Mouse (Mus musculus) heart, postnatal 0 days (tissue): ENCODE measurements at regions not wholly inside any gene's neighbourhood (a gene's known extent, or its start where the extent isn't known, plus 50 kb on each side); places are given as distances from the start of the nearest gene placed in this dataset.

Experiments
- ATAC-seq: fragments of 200-750 bp; cut with Nextera tagmentation; 2 replicates; pipeline ENCODE4 v1.8.0; 2017; ENCODE audit warnings: low read depth, moderate number of reproducible peaks, moderate library complexity; ENCODE audit not compliant: insufficient read depth
- DNase-seq: peaks from one replicate; pipeline ENCODE4 v3.0.0-alpha.2; 2016; ENCODE audit warnings: low spot score
- H3K27ac ChIP-seq: fragments of 300-500 bp; sonication (generic); 2 replicates; pipeline ENCODE4 v1.5.1; 2014; ENCODE audit warnings: low read depth, mild to moderate bottlenecking
- H3K27me3 ChIP-seq: fragments of 300-500 bp; sonication (generic); 2 replicates; pipeline ENCODE4 v1.6.1; 2014; ENCODE audit warnings: low read length, mixed read lengths; ENCODE audit not compliant: control insufficient read depth, insufficient read depth
- H3K36me3 ChIP-seq: fragments of 300-500 bp; sonication (generic); replicated peaks from 2 replicates; pipeline ENCODE4 v1.6.1; 2014; ENCODE audit warnings: low read length, mixed read lengths; ENCODE audit not compliant: control insufficient read depth, insufficient read depth
- H3K4me1 ChIP-seq: fragments of 300-500 bp; sonication (generic); 2 replicates; pipeline ENCODE4 v1.6.1; 2014; ENCODE audit warnings: antibody characterized with exemption; ENCODE audit not compliant: control insufficient read depth, insufficient read depth
- H3K4me2 ChIP-seq: fragments of 300-500 bp; sonication (generic); 2 replicates; pipeline ENCODE4 v1.6.1; 2014; ENCODE audit warnings: low read depth, mild to moderate bottlenecking, low read length, moderate library complexity
- H3K4me3 ChIP-seq: fragments of 300-500 bp; sonication (generic); 2 replicates; pipeline ENCODE4 v1.5.1; 2014; ENCODE audit warnings: low read depth, low read length
- H3K9ac ChIP-seq: fragments of 300-500 bp; sonication (generic); replicated peaks from 2 replicates; pipeline ENCODE4 v1.6.1; 2014; ENCODE audit warnings: low read depth, low read length, mixed read lengths
- H3K9me3 ChIP-seq: fragments of 300-500 bp; sonication (generic); replicated peaks from 2 replicates; pipeline ENCODE4 v1.6.1; 2016; ENCODE audit warnings: low read length; ENCODE audit not compliant: control insufficient read depth
- CTCF ChIP-seq: IDR thresholded peaks from 2 replicates; pipeline ENCODE4 v1.5.1; 2016; ENCODE audit warnings: antibody characterized with exemption, control low read depth, low read depth
- EP300 ChIP-seq: IDR thresholded peaks from 2 replicates; pipeline ENCODE4 v1.6.1; 2016; ENCODE audit warnings: antibody characterized with exemption, low read depth
- WGBS: fragments of 180-500 bp; shearing (Covaris S2); extraction: QIAGEN DNeasy Blood & Tissue Kit; methylation state at CpG from one replicate; pipeline ENCODE4 v1.1.7; 2014; 5-methylcytosine and 5-hydroxymethylcytosine counted together

DNA sequence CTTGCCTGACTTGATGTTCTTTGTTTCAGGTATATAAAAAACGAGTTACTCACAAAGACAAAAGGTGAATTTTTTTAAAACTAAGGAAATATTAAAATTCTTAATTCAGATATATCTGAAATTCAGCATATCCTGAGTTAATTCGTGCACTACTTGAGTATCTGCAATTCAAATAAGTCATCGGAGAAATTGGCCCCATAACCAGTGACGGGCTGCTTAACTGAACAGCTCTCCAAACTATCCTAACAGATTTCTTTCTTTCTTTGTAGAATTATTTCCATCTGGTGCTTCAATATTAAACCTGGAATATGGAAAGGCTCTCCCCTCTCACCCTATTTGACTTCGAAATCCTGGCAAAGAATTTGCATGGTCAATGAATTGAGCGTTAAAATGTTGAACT lies 202.2 kb upstream of the Cxadr start:
- no peak overlapping the region for H3K4me3 ChIP-seq
- ATAC-seq, result no peak
- H3K4me1 ChIP-seq, result no peaks in the 10 kb centered on the region
- no peak overlapping the region for H3K9ac ChIP-seq
- H3K4me2 ChIP-seq, result no peak overlapping the region
- H3K27me3 ChIP-seq, result no peaks in the 10 kb centered on the region
- no peak for TF ChIP-seq CTCF
- TF ChIP-seq EP300, result no peak
- H3K27ac ChIP-seq, result no peak overlapping the region
- 73% methylated on average over 6 of the region's 6 CpGs for WGBS
- H3K9me3 ChIP-seq, result no peaks in the 10 kb centered on the region
- DNase-seq, result no peak
- no peaks in the 10 kb centered on the region for H3K36me3 ChIP-seq

DNA sequence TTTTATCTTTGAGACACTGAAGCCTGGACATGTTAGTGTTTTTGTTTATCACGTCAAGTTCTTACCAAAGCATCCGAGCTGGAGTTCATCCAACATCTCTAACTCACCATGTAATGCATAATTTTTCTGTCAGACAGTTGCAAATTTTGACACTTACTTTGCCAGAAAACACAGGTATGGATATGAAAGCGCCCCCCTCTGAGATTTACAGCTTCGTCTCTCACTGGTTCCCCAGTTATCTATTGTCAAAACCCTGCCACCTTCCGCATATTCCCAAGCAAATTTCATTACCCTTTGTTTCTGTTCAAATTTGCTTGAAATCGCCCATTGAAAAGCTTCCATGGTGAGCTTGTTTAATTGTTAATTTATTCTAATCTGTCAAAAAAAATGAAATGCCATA lies 202.7 kb upstream of the Cxadr start:
- no peak overlapping the region for H3K9ac ChIP-seq
- no peaks in the 10 kb centered on the region for H3K9me3 ChIP-seq
- TF ChIP-seq EP300 (no peak), CTCF (no peak)
- no peak overlapping the region for H3K4me3 ChIP-seq
- H3K36me3 ChIP-seq, result no peaks in the 10 kb centered on the region
- no peak overlapping the region for H3K27ac ChIP-seq
- DNase-seq (no peak), ATAC-seq (no peak)
- WGBS, result 75% methylated on average over 6 of the region's 6 CpGs
- H3K4me1 ChIP-seq, result no peaks in the 10 kb centered on the region
- no peaks in the 10 kb centered on the region for H3K27me3 ChIP-seq
- no peak overlapping the region for H3K4me2 ChIP-seq

DNA sequence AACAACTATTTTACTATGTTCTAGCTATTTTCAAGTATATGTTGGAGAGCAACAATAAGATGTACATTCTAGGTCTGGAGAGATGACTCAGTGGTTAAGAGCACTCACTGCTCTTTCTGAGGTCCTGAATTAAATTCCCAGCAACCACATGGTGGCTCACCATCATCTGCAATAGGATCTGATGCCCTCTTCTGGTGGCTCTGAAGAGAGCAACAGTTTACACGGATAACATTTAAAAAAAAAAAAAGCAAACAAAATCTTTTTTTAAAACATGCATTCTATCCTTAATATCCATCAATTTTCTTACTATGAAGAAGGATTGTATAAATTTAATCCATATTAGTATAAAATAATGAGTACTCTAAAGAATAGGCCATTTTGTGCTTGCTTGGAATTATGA lies 204.7 kb upstream of the Cxadr start:
- DNase-seq (no peak), ATAC-seq (no peak)
- no peaks in the 10 kb centered on the region for H3K27me3 ChIP-seq
- H3K9me3 ChIP-seq, result no peaks in the 10 kb centered on the region
- H3K27ac ChIP-seq, result no peak overlapping the region
- no peaks in the 10 kb centered on the region for H3K4me1 ChIP-seq
- H3K9ac ChIP-seq, result no peak overlapping the region
- H3K36me3 ChIP-seq, result no peaks in the 10 kb centered on the region
- TF ChIP-seq CTCF, result no peak
- TF ChIP-seq EP300, result no peak
- H3K4me2 ChIP-seq, result no peak overlapping the region
- H3K4me3 ChIP-seq, result no peak overlapping the region
- 47% methylated on average over 1 of the region's 1 CpGs for WGBS

DNA sequence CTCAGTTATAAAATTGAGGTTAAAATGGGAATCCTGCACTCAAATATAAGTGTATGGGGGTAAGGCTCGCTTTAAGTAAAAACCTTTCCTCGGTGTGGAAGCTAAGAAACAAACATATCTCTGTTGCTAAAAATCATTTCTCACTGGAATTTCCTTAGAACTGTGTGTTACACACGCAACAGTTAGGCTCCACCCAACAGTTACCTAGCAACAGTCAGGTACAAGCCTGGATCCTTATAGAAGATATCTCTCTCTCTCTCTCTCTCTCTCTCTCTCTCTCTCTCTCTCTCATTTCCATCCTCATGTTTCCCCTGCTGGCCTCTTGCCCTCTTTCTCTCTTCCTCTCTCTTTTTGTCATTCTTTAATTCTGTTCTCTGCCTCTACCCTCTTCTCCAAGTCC lies 211.1 kb upstream of the Cxadr start:
- 81% methylated on average over 3 of the region's 3 CpGs for WGBS
- ATAC-seq (no peak), DNase-seq (no peak)
- Histone ChIP-seq H3K9ac (no peak overlapping the region), H3K9me3 (no peaks in the 10 kb centered on the region), H3K27ac (no peak overlapping the region), H3K4me3 (no peak overlapping the region), H3K36me3 (no peaks in the 10 kb centered on the region), H3K4me2 (no peak overlapping the region), H3K4me1 (no peaks in the 10 kb centered on the region), H3K27me3 (no peaks in the 10 kb centered on the region)
- no peak for TF ChIP-seq CTCF

DNA sequence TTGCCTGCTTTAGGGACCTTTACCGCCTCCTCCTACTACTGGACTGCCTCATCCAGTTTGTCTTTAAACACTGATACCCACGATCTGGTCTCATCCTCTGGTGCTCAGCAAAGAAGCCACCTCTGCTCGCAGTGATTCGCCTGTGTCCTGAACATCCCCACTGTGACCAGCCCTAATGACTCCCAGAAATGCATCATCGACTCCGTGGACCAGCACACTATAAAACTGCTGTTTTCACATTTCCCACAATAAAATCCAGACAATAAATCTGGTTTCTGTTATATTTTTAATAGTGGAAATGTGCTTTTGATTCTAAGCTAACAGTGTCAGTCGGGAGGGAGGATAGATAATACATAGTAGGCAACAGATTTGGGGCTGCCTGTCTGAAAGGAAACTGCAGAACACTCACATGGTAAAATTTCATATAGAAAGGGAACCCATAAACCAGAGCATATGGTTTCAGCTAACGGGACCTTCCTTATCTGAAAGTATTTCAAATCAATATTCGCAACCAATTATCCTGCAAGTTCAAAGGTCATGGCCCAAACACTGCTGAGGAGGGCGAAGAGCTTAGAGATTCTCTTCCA lies 233.7 kb upstream of the Cxadr start:
- H3K36me3 ChIP-seq, result no peaks in the 10 kb centered on the region
- DNase-seq (no peak), ATAC-seq (no peak)
- no peak overlapping the region for H3K27ac ChIP-seq
- H3K27me3 ChIP-seq, result no peaks in the 10 kb centered on the region
- 82% methylated on average over 10 of the region's 10 CpGs for WGBS
- H3K9me3 ChIP-seq, result no peaks in the 10 kb centered on the region
- no peak overlapping the region for H3K9ac ChIP-seq
- H3K4me3 ChIP-seq, result no peak overlapping the region
- H3K4me2 ChIP-seq, result no peak overlapping the region
- no peak for TF ChIP-seq CTCF
- TF ChIP-seq EP300, result no peak
- H3K4me1 ChIP-seq, result no peaks in the 10 kb centered on the region

DNA sequence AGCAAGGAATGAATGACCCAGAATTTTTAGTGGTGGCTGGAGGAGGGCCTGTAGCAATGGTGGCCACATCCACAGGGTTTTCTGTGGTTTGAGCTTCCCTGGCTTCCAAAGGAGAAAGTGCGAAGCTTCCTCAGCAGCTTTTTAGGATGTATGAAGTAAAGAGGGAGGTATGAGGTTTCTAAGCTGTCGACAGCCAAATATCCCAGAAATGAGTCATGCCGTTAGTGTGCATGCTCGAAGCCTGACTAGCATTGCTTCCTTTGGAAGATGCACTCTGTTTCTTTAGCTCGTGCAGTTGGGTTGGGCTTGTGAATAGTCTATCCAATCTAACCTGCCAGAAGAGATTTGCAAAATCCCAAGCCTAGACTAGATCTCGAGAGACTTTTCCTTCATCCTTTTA lies 240.8 kb upstream of the Cxadr start:
- 51% methylated on average over 6 of the region's 6 CpGs for WGBS
- Histone ChIP-seq H3K27ac (no peak overlapping the region), H3K4me3 (no peak overlapping the region), H3K9me3 (no peaks in the 10 kb centered on the region), H3K4me1 (no peaks in the 10 kb centered on the region), H3K36me3 (no peaks in the 10 kb centered on the region), H3K9ac (no peak overlapping the region), H3K27me3 (no peaks in the 10 kb centered on the region), H3K4me2 (no peak overlapping the region)
- ATAC-seq (no peak), DNase-seq (no peak)
- TF ChIP-seq EP300, result no peak
- no peak for TF ChIP-seq CTCF
